Mouse (Mus musculus) heart, embryonic 10.5 days (tissue): ENCODE data around the gene 3110009E18Rik. TPM values are rescaled to one million over a fixed set of nuclear protein-coding genes. Genes with fewer than 3 reads are reported as not detected.
A peak's percentile ranks its signal among the peaks of the same experiment; 100 is the strongest.

Source experiments
- DNase-seq: peaks from one replicate; pipeline ENCODE4 v3.0.0-alpha.2; 2017; ENCODE audit warnings: low spot score
- H3K27ac ChIP-seq: fragments of 300-500 bp; sonication (generic); 2 replicates; pipeline ENCODE4 v1.5.1; 2016; ENCODE audit warnings: mild to moderate bottlenecking
- H3K27me3 ChIP-seq: fragments of 300-500 bp; sonication (generic); 2 replicates; pipeline ENCODE4 v1.6.1; 2016; ENCODE audit warnings: mild to moderate bottlenecking; ENCODE audit not compliant: poor library complexity, insufficient read depth, severe bottlenecking
- H3K36me3 ChIP-seq: fragments of 300-500 bp; sonication (generic); 2 replicates; pipeline ENCODE4 v1.6.1; 2016; ENCODE audit warnings: mild to moderate bottlenecking, moderate library complexity
- H3K4me1 ChIP-seq: fragments of 300-500 bp; sonication (generic); 2 replicates; pipeline ENCODE4 v1.6.1; 2016; ENCODE audit warnings: mild to moderate bottlenecking
- H3K4me3 ChIP-seq: fragments of 300-500 bp; sonication (generic); 2 replicates; pipeline ENCODE4 v1.5.1; 2016; ENCODE audit warnings: mild to moderate bottlenecking, moderate library complexity
- H3K9me3 ChIP-seq: fragments of 300-500 bp; sonication (generic); 2 replicates; pipeline ENCODE4 v1.6.1; 2016; ENCODE audit warnings: mild to moderate bottlenecking, moderate library complexity
- WGBS: fragments of 180-500 bp; shearing (Covaris S2); methylation state at CpG from one replicate; pipeline ENCODE4 v1.1.7; 2016; 5-methylcytosine and 5-hydroxymethylcytosine counted together
- polyA plus RNA-seq: library from polyadenylated mRNA; unstranded; fragments of >200 nt; fragmentation: Nextera tagmentation; extraction: Ambion mirVana; gene quantifications from 2 replicates; pipeline ENCODE4 v1.2.1, GENCODE M21; 2016

3110009E18Rik gene
- polyA plus RNA-seq, 1 experiment from 2014 or later, result 15.0 TPM

DNA sequence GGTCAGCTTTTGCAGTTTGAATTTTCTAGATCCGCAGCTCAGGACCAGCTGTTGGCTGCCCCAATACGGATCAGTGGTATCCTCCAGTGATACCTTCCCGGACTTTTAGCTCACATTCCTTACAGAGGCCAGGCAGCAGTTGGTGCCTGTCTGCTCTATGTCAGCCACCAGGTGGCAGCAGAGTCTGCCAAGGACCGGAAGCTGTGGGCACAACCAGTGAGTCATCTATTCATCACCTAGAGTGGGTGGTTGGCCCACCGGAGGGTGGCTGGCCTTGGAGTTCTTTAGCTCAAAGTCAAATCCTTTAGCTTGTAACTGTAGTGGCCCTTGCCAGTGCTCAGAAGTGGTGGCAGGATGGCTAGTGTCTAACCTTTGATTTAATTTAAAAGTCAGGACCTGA is 76.2 kb downstream of the 3110009E18Rik start:
- peak; percentile 86 for DNase-seq
- H3K27ac ChIP-seq, result no peak overlapping the region
- H3K36me3 ChIP-seq, result no peaks in the 10 kb centered on the region
- H3K27me3 ChIP-seq, result no peaks in the 10 kb centered on the region; the same call in 1 of the 2 replicates
- WGBS, result 19% methylated on average over 5 of the region's 5 CpGs
- H3K9me3 ChIP-seq, result no peaks in the 10 kb centered on the region
- no peak overlapping the region for H3K4me3 ChIP-seq
- no peaks in the 10 kb centered on the region for H3K4me1 ChIP-seq

DNA sequence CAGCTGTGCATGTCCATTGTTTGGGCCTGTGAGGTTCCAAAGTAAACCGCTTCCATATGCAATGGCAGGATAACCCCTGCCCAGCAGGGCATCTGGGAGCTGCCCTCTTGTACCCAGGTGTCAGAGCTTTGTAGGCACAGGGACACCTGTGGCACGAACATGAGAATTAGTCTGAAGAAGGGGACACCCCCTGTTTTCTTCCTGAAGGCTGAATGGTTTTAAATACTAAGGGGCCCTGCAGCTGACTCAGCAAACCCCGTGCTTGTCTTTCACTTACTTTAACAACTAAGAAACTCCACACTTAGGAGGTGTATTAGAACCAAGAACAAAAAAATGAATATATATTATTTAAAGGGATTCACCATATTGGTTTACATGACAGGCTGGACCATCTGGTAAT is 77.2 kb downstream of the 3110009E18Rik start:
- no peaks in the 10 kb centered on the region for H3K4me1 ChIP-seq
- peaks cover 6% of the 10 kb centered on the region; the same call in 1 of the 2 replicates for H3K27me3 ChIP-seq
- no peak for DNase-seq
- H3K4me3 ChIP-seq, result no peak overlapping the region
- H3K9me3 ChIP-seq, result no peaks in the 10 kb centered on the region
- H3K36me3 ChIP-seq, result no peaks in the 10 kb centered on the region
- no peak overlapping the region for H3K27ac ChIP-seq
- WGBS, result 65% methylated on average over 3 of the region's 3 CpGs

DNA sequence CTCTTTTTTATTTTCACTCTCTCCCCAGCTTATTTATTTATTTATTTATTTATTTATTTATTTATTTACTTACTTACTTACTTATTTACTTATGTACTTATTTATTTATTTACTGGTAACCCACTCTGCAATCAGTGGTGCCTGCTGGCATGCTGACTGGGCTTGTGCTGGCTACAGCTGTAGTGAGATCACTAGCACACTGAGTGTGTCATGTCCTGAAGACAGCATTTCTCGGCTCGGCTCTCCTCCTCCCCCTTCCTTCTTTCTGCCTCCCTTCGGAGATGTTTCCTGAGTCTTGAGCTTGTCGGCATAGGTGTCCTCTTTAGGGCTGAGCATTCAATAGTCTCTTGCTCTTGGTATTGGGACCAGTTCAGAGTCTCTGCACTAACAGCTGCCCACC is 78.0 kb downstream of the 3110009E18Rik start:
- no peak overlapping the region for H3K27ac ChIP-seq
- no peak for DNase-seq
- 73% methylated on average over 4 of the region's 4 CpGs for WGBS

DNA sequence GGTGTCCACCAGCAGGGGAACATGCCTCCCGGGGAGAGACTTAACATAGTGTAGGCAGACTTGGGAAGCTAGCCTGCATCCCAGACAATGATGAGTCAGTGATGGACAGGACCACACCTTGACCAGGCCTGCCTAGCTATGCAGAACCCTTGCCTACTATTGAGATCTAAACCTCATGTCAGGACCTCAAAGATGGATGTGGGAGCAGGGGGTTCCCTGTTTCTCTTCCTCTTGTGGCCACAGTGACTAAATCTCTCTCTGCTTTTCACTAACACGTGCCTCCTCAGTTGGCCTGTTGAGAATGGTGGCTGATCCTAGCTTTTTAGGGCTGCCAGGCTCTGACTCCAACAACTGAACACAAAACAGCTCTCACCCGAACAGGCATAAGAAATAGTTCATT is 81.6 kb downstream of the 3110009E18Rik start:
- DNase-seq, result no peak
- H3K27me3 ChIP-seq, result peaks cover 6% of the 10 kb centered on the region; the same call in 1 of the 2 replicates
- WGBS, result 54% methylated on average over 3 of the region's 3 CpGs

More for the DNA sequence above, 78.0 kb downstream of the 3110009E18Rik start:
- Histone ChIP-seq H3K4me1 (no peaks in the 10 kb centered on the region), H3K4me3 (no peak overlapping the region), H3K27me3 (peaks cover 6% of the 10 kb centered on the region; the same call in 1 of the 2 replicates), H3K36me3 (no peaks in the 10 kb centered on the region), H3K9me3 (no peaks in the 10 kb centered on the region)

DNA sequence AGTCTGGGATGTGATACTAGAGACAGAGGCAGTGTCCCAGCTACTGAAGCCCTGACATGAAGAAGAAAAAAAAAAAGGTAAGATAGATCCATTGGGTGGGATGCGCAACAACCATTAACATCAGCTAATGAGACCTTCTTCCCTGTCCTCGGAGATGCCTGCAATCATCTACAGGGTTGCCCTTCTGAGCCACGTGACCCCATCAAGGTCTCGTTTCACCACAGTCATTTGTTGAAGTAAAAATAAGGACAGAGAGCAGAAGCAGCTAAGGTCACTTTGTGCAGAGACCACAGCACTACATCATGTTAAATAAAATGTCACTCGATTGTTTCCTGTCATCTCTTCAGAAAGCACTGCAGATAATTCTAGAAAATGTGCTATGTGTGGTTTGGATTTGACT is 82.8 kb downstream of the 3110009E18Rik start:
- WGBS, result 69% methylated on average over 5 of the region's 5 CpGs
- no peak for DNase-seq
- Histone ChIP-seq H3K36me3 (no peaks in the 10 kb centered on the region), H3K4me3 (no peak overlapping the region), H3K4me1 (no peaks in the 10 kb centered on the region), H3K27me3 (peaks cover 6% of the 10 kb centered on the region; the same call in 1 of the 2 replicates), H3K9me3 (no peaks in the 10 kb centered on the region), H3K27ac (no peak overlapping the region)

More for the DNA sequence above, 81.6 kb downstream of the 3110009E18Rik start:
- no peaks in the 10 kb centered on the region for H3K9me3 ChIP-seq
- H3K36me3 ChIP-seq, result no peaks in the 10 kb centered on the region
- H3K4me3 ChIP-seq, result no peak overlapping the region
- H3K27ac ChIP-seq, result no peak overlapping the region
- no peaks in the 10 kb centered on the region for H3K4me1 ChIP-seq

DNA sequence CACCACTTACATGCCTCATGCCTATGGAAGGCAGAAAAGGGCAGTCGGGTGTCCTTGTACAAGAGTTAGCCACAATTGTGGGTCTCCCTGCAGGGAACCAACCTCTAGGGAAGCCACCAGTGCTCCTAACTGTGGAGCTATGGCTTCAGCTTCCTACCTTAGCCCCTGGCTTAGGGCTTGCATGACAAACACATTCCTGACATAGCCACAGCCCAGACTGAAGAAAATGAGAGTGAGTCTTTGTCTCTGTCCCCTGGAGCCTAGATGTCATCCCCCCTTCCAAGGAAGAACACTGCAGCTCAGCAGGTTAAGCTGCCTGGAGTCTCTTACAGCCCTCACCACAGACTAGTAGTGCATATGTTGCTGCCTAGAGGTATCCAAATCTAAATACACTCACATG is 83.8 kb downstream of the 3110009E18Rik start:
- H3K4me3 ChIP-seq, result no peak overlapping the region
- 79% methylated on average over 1 of the region's 1 CpGs for WGBS

DNA sequence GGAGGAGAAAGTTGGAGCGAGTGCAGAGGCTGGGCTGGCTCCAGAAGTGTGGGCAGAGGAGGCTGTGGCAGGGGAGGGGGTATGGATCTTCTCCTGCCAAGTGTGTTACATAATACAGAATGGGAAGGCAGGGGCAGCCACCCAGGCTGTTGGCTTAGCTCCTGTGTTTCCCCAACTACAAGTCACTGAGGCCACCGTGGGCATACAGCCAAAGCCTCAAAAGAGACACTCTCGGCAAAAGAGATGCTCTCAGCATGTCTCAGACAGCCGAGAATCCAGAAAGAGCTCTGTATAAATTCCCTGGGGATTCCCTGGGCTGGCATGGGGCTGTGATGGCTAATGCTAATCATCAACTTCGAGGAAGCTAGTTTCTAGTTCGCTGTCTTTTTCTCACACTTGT is 86.6 kb downstream of the 3110009E18Rik start:
- H3K4me3 ChIP-seq, result no peak overlapping the region
- H3K36me3 ChIP-seq, result no peaks in the 10 kb centered on the region
- no peaks in the 10 kb centered on the region for H3K9me3 ChIP-seq
- H3K27ac ChIP-seq, result no peak overlapping the region
- no peaks in the 10 kb centered on the region for H3K4me1 ChIP-seq
- peaks cover 4% of the 10 kb centered on the region; the same call in 1 of the 2 replicates for H3K27me3 ChIP-seq
- DNase-seq, result no peak
- 69% methylated on average over 6 of the region's 6 CpGs for WGBS

More for the DNA sequence above, 83.8 kb downstream of the 3110009E18Rik start:
- no peak for DNase-seq
- H3K27me3 ChIP-seq, result peaks cover 6% of the 10 kb centered on the region; the same call in 1 of the 2 replicates
- no peak overlapping the region for H3K27ac ChIP-seq
- H3K9me3 ChIP-seq, result no peaks in the 10 kb centered on the region
- H3K36me3 ChIP-seq, result no peaks in the 10 kb centered on the region
- no peaks in the 10 kb centered on the region for H3K4me1 ChIP-seq

DNA sequence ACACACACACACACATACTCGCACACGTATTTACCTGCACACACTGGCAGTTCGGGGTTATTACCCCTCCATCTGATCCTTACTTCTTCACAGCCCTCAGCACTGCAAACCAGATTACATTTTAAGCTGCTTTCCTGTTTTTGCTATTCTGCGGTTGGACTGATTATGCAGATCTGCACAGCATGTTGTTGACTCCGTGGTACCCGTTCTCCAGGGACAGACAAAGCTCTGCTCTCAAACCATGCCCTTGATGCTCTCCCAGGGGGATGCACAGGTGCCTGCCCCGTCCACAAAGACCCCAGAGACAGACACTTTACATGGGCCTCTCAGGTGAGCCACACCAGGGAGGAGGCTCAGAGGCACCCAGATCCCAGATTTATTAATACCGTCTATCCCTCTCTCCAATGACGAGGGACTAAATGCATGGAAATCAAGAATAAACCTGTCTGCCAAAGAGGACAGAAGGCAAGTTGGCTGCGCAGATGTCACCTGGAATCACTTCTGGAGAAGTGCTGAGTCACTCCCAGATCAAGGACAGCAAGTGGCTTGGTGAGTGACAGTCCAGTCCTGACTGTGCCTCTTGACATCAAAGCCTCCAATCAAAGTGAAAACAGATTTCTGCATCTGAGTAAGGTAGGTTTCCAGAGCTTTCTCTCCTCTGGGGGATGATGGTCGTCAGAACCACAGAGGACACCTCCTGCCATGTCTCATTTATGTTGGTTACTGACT is 87.7 kb downstream of the 3110009E18Rik start:
- Histone ChIP-seq H3K4me3 (no peak overlapping the region), H3K27me3 (no peaks in the 10 kb centered on the region), H3K9me3 (no peaks in the 10 kb centered on the region), H3K4me1 (no peaks in the 10 kb centered on the region), H3K36me3 (no peaks in the 10 kb centered on the region), H3K27ac (no peak overlapping the region)
- WGBS, result 77% methylated on average over 11 of the region's 11 CpGs
- DNase-seq, result no peak

DNA sequence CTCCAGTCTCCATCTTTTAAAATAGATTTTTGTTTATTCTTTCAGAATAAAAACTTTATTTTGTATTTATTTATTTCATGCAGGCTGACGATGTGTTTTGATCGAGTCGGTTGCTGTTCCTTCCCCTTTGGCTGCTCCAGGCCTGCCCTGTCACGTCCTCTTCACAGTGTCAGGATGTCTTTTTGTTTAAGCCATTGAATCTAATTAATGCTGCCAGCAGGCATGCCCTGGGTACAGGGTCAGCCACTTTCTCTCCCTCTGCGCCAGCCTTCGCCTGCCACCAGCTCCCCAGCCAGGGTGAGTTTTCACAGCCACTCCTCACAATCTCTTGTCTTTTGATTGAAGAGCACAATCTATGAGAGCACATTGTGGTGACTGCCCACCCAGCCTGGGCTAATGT is 99.9 kb downstream of the 3110009E18Rik start:
- H3K4me1 ChIP-seq, result peaks cover 4% of the 10 kb centered on the region; the same call in 1 of the 2 replicates
- H3K27me3 ChIP-seq, result no peaks in the 10 kb centered on the region; the same call in 1 of the 2 replicates
- no peak for DNase-seq
- WGBS, result 69% methylated on average over 6 of the region's 6 CpGs
- H3K4me3 ChIP-seq, result no peak overlapping the region
- H3K9me3 ChIP-seq, result no peaks in the 10 kb centered on the region
- H3K27ac ChIP-seq, result no peak overlapping the region
- no peaks in the 10 kb centered on the region for H3K36me3 ChIP-seq

DNA sequence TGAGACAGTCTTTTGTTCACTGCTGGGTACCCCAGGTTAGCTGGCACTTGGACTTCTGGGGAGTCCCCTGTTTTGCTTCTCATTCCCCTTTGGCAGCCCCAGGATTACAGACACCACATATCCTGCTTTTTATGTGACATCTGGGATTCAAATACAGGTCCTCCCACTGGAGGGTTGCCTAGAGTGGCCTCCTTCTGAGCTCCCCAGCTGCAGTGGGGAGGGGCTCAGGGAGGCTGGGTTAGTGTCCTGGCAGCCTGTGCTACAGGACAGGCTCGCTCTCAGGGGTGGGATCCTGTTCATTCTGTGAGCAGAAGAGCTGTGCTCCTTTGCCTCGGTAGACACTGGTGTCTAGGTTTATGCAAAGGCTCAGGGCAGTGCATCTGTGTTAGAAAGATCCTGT is 100.3 kb downstream of the 3110009E18Rik start:
- Histone ChIP-seq H3K36me3 (no peaks in the 10 kb centered on the region), H3K4me1 (peaks cover 4% of the 10 kb centered on the region; the same call in 1 of the 2 replicates), H3K9me3 (no peaks in the 10 kb centered on the region), H3K27me3 (no peaks in the 10 kb centered on the region; the same call in 1 of the 2 replicates), H3K27ac (no peak overlapping the region), H3K4me3 (no peak overlapping the region)
- 32% methylated on average over 2 of the region's 2 CpGs for WGBS
- DNase-seq, result no peak

DNA sequence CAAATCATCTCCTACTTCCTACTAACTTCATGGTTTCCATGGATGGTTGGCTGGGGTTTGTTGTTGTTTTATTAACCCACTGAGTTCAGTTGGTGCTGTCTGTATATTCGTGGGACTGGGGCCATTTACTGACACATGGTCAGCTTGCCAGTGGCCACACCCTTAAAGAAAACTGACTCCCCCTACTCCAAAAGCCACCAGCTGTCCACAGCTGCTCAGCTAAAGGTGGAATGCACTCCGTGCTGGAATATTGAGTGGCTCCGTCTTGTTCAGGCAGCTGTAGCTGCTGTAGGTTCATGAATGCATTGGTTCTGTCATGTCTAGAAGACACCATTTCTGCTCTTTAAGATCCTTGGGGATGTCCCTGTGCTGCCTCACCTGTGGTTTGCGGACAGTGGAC is 102.6 kb downstream of the 3110009E18Rik start:
- WGBS, result 78% methylated on average over 4 of the region's 4 CpGs
- Histone ChIP-seq H3K27ac (no peak overlapping the region), H3K4me3 (no peak overlapping the region), H3K4me1 (peaks cover 4% of the 10 kb centered on the region; the same call in 1 of the 2 replicates), H3K36me3 (no peaks in the 10 kb centered on the region), H3K9me3 (no peaks in the 10 kb centered on the region), H3K27me3 (peaks cover 4% of the 10 kb centered on the region; the same call in 1 of the 2 replicates)
- no peak for DNase-seq

DNA sequence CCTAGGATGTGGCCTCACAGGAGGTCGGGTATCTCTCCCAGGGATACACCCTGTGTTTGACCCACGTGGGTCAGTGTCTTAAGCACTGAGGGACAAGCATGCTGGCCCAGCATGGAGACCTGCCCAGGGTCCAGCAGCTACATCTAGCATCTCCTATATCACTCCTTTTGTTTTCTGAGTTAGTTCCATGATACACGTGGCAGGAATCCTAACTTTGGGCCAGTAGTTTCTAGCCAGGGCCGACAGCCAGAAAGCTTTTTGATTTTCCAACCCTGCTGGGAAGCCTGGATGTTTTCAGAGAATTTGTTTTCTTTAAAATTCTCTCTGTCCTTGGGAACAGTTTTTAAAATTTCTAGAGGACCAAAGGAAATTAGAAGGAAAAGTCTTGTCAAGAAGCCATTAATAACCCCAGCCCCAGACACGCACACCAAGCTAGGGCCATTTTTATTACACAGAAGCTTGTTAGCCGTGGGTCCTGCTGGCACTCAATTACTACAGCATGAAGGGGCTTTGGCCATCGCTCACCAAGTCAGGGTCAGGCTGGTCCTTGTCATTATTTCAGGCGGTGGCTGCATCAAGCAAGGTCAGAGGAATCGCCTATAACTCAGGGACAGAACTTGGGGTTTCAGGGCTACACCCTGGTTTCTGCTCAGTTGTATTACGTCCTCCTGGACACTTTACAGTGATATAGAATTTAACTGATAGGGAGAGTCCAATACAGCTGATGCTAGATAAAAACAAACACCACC is 108.9 kb downstream of the 3110009E18Rik start:
- no peak for DNase-seq
- 84% methylated on average over 10 of the region's 10 CpGs for WGBS
- Histone ChIP-seq H3K4me3 (no peak overlapping the region), H3K27ac (no peak overlapping the region), H3K4me1 (0 out of 2 replicates have a peak, but pooled peaks cover 7% of the 10 kb centered on the region), H3K9me3 (no peaks in the 10 kb centered on the region), H3K36me3 (no peaks in the 10 kb centered on the region), H3K27me3 (0 out of 2 replicates have a peak, but pooled peaks cover 4% of the 10 kb centered on the region)

DNA sequence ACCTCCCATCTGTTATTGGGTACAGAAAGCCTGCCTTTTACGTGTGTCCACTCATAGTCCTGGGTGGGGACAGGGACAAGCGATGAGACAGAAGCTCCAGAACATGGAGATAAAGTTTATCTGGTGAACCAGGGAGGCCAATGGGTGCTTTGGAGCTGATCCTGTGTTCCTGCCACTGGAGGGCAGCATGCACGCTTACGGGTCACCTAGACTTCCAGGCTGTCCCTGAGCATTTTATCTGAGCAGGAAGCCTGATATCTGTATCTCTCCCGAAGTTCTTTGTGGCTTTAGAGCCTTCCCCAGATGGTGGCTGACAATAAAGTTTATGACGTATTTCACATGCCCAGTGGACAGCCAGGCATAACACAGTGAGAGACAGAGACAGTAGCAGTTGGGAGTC is 110.3 kb downstream of the 3110009E18Rik start:
- Histone ChIP-seq H3K27me3 (0 out of 2 replicates have a peak, but pooled peaks cover 4% of the 10 kb centered on the region), H3K4me3 (no peak overlapping the region), H3K4me1 (0 out of 2 replicates have a peak, but pooled peaks cover 7% of the 10 kb centered on the region), H3K9me3 (no peaks in the 10 kb centered on the region), H3K27ac (no peak overlapping the region), H3K36me3 (no peaks in the 10 kb centered on the region)
- no peak for DNase-seq
- WGBS, result 10% methylated on average over 6 of the region's 6 CpGs
